Mouse (Mus musculus) WW6 (cell line): ENCODE measurements around the gene Nanog.
A peak's percentile ranks its signal among the peaks of the same experiment; 100 is the strongest.
"Not testable (repeated sequence)": the region's sequence is repeated elsewhere in the genome, so short reads cannot be mapped to it uniquely, and the experiment has no call there.

Source experiments
- DNase-seq: peaks from one replicate; pipeline ENCODE4 v3.0.0-alpha.2; 2013; ENCODE audit warnings: low read depth, low spot score

Gene Nanog

GRCm38 (mm10) chr6:122702480-122703124 lies 4.7 kb upstream of the Nanog start:
- peak; percentile 97 for DNase-seq

- DNase-seq = no peak
Observed at GRCm38 (mm10) chr6:122703251-122703650, 4.0 kb upstream of the Nanog start.

GRCm38 (mm10) chr6:122703706-122704105 lies 3.6 kb upstream of the Nanog start:
- no peak for DNase-seq

- DNase-seq = no peak
Observed at GRCm38 (mm10) chr6:122706337-122706840, 900 bp upstream of the Nanog start.

- DNase-seq = no peak
Observed at GRCm38 (mm10) chr6:122708826-122709225, 1.5 kb downstream of the Nanog start.

GRCm38 (mm10) chr6:122711455-122711854 lies 4.2 kb downstream of the Nanog start:
- no peak for DNase-seq

GRCm38 (mm10) chr6:122713116-122713515 lies 5.8 kb downstream of the Nanog start:
- not testable (repeated sequence) for DNase-seq

GRCm38 (mm10) chr6:122714707-122715365 lies 7.5 kb downstream of the Nanog start:
- no peak for DNase-seq

GRCm38 (mm10) chr6:122715886-122716285 lies 8.6 kb downstream of the Nanog start:
- DNase-seq = no peak

- DNase-seq = not testable (repeated sequence)
Observed at GRCm38 (mm10) chr6:122718224-122718623, 10.9 kb downstream of the Nanog start.

- DNase-seq = no peak
Observed at GRCm38 (mm10) chr6:122719942-122720341, 12.7 kb downstream of the Nanog start.

- peak; percentile 86 for DNase-seq
Observed at GRCm38 (mm10) chr6:122739952-122740351, 32.7 kb downstream of the Nanog start.

GRCm38 (mm10) chr6:122741460-122742227 lies 34.4 kb downstream of the Nanog start:
- no peak for DNase-seq

GRCm38 (mm10) chr6:122742228-122742899 lies 35.1 kb downstream of the Nanog start:
- DNase-seq = peak; percentile 87

GRCm38 (mm10) chr6:122743353-122743752 lies 36.1 kb downstream of the Nanog start:
- no peak for DNase-seq

GRCm38 (mm10) chr6:122744505-122745249 lies 37.4 kb downstream of the Nanog start:
- no peak for DNase-seq

- no peak for DNase-seq
Observed at GRCm38 (mm10) chr6:122750579-122750978, 43.3 kb downstream of the Nanog start.

- no peak for DNase-seq
Observed at GRCm38 (mm10) chr6:122755913-122756312, 48.6 kb downstream of the Nanog start.

GRCm38 (mm10) chr6:122758732-122759131 lies 51.4 kb downstream of the Nanog start:
- no peak for DNase-seq

- DNase-seq = no peak
Observed at GRCm38 (mm10) chr6:122761011-122761599, 53.8 kb downstream of the Nanog start.

- DNase-seq = no peak
Observed at GRCm38 (mm10) chr6:122761901-122762300, 54.6 kb downstream of the Nanog start.
